Comparison of ENCODE assay signal across 9 mouse cellular contexts in the genomic region with DNA sequence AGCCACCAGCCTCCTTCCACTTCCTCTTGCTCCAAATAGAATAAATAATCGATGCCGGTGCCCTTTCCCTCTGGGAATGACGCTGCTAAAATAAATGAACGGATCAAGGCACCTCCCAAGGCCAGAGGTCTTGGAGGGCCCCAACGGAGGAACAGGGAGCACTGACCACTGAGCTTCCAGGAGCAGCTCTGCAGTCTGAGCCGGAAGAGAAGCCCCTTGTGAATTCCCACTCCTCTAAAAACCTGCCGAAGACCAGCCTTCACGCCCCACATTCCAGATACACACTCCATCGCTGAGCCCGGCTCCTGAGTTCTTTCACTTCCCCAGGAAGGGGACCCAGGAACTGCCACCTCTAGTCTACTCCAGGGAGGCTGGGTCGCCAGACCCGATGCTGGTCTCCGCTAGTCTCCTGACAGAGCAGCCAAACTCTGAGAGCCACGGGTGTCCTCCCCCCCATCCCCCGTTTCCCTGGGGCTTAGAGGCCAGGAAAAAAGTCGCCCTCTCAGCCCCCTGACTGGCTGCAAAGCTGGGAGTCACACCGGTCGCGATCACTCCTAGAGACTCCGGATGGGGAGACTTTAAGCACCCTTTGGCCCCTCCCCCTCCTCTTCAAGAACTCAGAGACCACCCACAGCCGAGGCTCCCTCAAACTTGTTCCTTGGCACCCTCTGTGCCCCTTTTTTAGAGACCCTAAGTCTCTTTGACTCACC. TPM values are rescaled to one million over a fixed set of nuclear protein-coding genes. Genes with fewer than 3 reads are reported as not detected.
A peak's percentile ranks its signal among the peaks of the same experiment; 100 is the strongest.
DNase-seq lines count a peak whose midpoint lies in the region; ATAC-seq and TF ChIP-seq lines count a peak whose summit lies in the region.
"Had no signal": no experiment of that assay in that cellular context is flagged by ENCODE, and none has a peak within 500 bp of the region (broad histone marks: within the 10 kb centered on the region; RNA-seq: fewer than 3 reads in every experiment).

No protein-coding gene starts in this region.

- peak overlapping the region; percentile 78 for H3K4me3 ChIP-seq in bone marrow macrophage, adult 2 months (ENCODE audit: insufficient read depth, low read length)
- peak overlapping the region; percentile 73 for H3K4me3 ChIP-seq in forebrain, embryonic 15.5 days
- peak overlapping the region; percentile 53 for H3K4me3 ChIP-seq in kidney, adult 2 months (ENCODE audit: insufficient read depth, low read depth, low read length)
- H3K4me3 ChIP-seq in stomach, embryonic 14.5 days (ENCODE audit: low read depth, low read length), result peak overlapping the region; percentile 85

- H3K4me2 ChIP-seq in forebrain, embryonic 15.5 days (replicated peaks), result peak overlapping the region; percentile 85
- H3K4me2 ChIP-seq in stomach, embryonic 14.5 days (replicated peaks; ENCODE audit: low read depth, low read length), result peak overlapping the region; percentile 92

- no peak for TF ChIP-seq CTCF in bone marrow macrophage, adult 2 months (IDR thresholded peaks at IDR 0.05; ENCODE audit: low read depth, low read length)
- TF ChIP-seq CTCF in kidney, adult 2 months (conservative IDR thresholded peaks at IDR 0.05; ENCODE audit: insufficient read depth, insufficient read length, low read depth, low read length), result no peak

- H3K36me3 ChIP-seq in forebrain, embryonic 15.5 days, result 0 out of 2 replicates have a peak, but pooled peaks cover 6% of the 10 kb centered on the region
- no peaks in the 10 kb centered on the region for H3K36me3 ChIP-seq in kidney, adult 2 months (ENCODE audit: control insufficient read depth, insufficient read depth, low read length)
- H3K36me3 ChIP-seq in stomach, embryonic 14.5 days (ENCODE audit: control insufficient read depth, insufficient read depth, low read length), result peaks cover 2% of the 10 kb centered on the region

- DNase-seq in heart, adult 11 months, result peak; percentile 95
- DNase-seq in heart, postnatal 25 days (ENCODE audit: low spot score), result no peak
- peak; percentile 26 for DNase-seq in kidney, adult 2 months
- peak; percentile 70 for DNase-seq in lung, postnatal 10 days
- no peak for DNase-seq in spleen, postnatal 14 days (ENCODE audit: low spot score in 2 of 2)

- no peaks in the 10 kb centered on the region for H3K9me3 ChIP-seq in forebrain, embryonic 15.5 days
- peaks cover 6% of the 10 kb centered on the region; the same call in 1 of the 2 replicates for H3K9me3 ChIP-seq in stomach, embryonic 14.5 days (ENCODE audit: control insufficient read depth, low read depth, low read length)

- H3K4me1 ChIP-seq in bone marrow macrophage, adult 2 months (ENCODE audit: control insufficient read depth, insufficient read depth, low read length), result peaks cover 5% of the 10 kb centered on the region
- peaks cover 26% of the 10 kb centered on the region for H3K4me1 ChIP-seq in forebrain, embryonic 15.5 days
- peaks cover 2% of the 10 kb centered on the region; the same call in 1 of the 2 replicates for H3K4me1 ChIP-seq in kidney, adult 2 months (ENCODE audit: control insufficient read depth, insufficient read depth, low read length)
- peaks cover 19% of the 10 kb centered on the region; the same call in 1 of the 2 replicates for H3K4me1 ChIP-seq in stomach, embryonic 14.5 days (ENCODE audit: control insufficient read depth, insufficient read depth, low read length)

- H3K27me3 ChIP-seq in forebrain, embryonic 15.5 days, result no peaks in the 10 kb centered on the region
- H3K27me3 ChIP-seq in kidney, adult 2 months (replicated peaks; ENCODE audit: control insufficient read depth, insufficient read depth, low read length), result no peaks in the 10 kb centered on the region
- H3K27me3 ChIP-seq in stomach, embryonic 14.5 days (ENCODE audit: control insufficient read depth, insufficient read depth, low read length), result no peaks in the 10 kb centered on the region

- 3% methylated on average over 21 of the region's 21 CpGs for WGBS in forebrain, embryonic 15.5 days
- WGBS in kidney, adult 2 months, result 8% methylated on average over 21 of the region's 21 CpGs
- WGBS in stomach, embryonic 14.5 days, result under 1% methylated on average over 21 of the region's 21 CpGs

- TF ChIP-seq POLR2A in bone marrow macrophage, adult 2 months (IDR thresholded peaks at IDR 0.05; ENCODE audit: borderline replicate concordance, low read depth, low read length), result no peak
- TF ChIP-seq POLR2A in kidney, adult 2 months (IDR thresholded peaks at IDR 0.05; ENCODE audit: low read depth, low read length), result no peak

- intact Hi-C loops in heart, postnatal 25 days (cut with DNase I), result loop anchor here (5.0 kb wide), 1 partner anchor 33 kb away; no protein-coding TSS in a partner anchor

- H3K27ac ChIP-seq in bone marrow macrophage, adult 2 months (ENCODE audit: insufficient read depth, low read depth, low read length), result no peak overlapping the region
- peak overlapping the region; percentile 92 for H3K27ac ChIP-seq in forebrain, embryonic 15.5 days (replicated peaks)
- peak overlapping the region; percentile 27; the same call in 1 of the 2 replicates for H3K27ac ChIP-seq in kidney, adult 2 months (ENCODE audit: insufficient read depth, low read depth, low read length)
- peak overlapping the region; percentile 89 for H3K27ac ChIP-seq in stomach, embryonic 14.5 days (ENCODE audit: low read length)

- ATAC-seq in forebrain, embryonic 15.5 days (replicated peaks), result peak; percentile 38; the same call in 1 of the 2 replicates
- ATAC-seq in stomach, embryonic 14.5 days (ENCODE audit: insufficient number of reproducible peaks, insufficient read depth, low FRiP score, low read depth), result 0 out of 2 replicates have a peak, but pooled peaks have one; percentile 7

- peak overlapping the region; percentile 89 for H3K9ac ChIP-seq in forebrain, embryonic 15.5 days (replicated peaks)
- peak overlapping the region; percentile 87 for H3K9ac ChIP-seq in stomach, embryonic 14.5 days (replicated peaks; ENCODE audit: low read depth, low read length)

RNA-seq across cellular contexts. Expression of gene Gtf2ird1, which starts 1.2 kb away (rescaled TPM):
- 10 to 100 TPM; 18.2 to 26.3 TPM for total RNA-seq in heart, postnatal 25 days (2021)
- polyA plus RNA-seq in bone marrow macrophage, adult 2 months (2012; ENCODE audit: insufficient read depth, insufficient read length, missing spikeins), result 8.8 and 9.6 TPM in 2 replicates
- 89.7 and 93.3 TPM in 2 replicates for polyA plus RNA-seq in forebrain, embryonic 15.5 days (2015; fragmentation: Nextera tagmentation; extraction: Ambion mirVana)
- 22.4 and 24.0 TPM in 2 replicates for polyA plus RNA-seq in kidney, adult 2 months (2012; rRNA removed)
- polyA plus RNA-seq in stomach, embryonic 14.5 days (2014; fragmentation: Nextera tagmentation; extraction: Ambion mirVana), result 107 and 112 TPM in 2 replicates
- total RNA-seq: neutrophil, adult 5-6 weeks had no signal

Comparison
In these comparisons a context has a peak if more than half of its experiments do, and no peak if none do; other contexts are left out.
1. DNase-seq: peak in heart, adult 11 months (single experiment), kidney, adult 2 months (single experiment) and lung, postnatal 10 days (single experiment); none in heart, postnatal 25 days (single experiment) and spleen, postnatal 14 days (0 of 2).
2. Peak in every context shown above with its lines, with median percentiles within 50 percentile points of each other: H3K4me3 ChIP-seq.